Mouse (Mus musculus): ENCODE results near the gene Rap1gap2. TPM values are rescaled to one million over a fixed set of nuclear protein-coding genes. Genes with fewer than 3 reads are reported as not detected.

The Rap1gap2 gene
- total and polyA plus RNA-seq, 3 experiments = 55.4 to 79.8 (median 76.6) TPM

DNA sequence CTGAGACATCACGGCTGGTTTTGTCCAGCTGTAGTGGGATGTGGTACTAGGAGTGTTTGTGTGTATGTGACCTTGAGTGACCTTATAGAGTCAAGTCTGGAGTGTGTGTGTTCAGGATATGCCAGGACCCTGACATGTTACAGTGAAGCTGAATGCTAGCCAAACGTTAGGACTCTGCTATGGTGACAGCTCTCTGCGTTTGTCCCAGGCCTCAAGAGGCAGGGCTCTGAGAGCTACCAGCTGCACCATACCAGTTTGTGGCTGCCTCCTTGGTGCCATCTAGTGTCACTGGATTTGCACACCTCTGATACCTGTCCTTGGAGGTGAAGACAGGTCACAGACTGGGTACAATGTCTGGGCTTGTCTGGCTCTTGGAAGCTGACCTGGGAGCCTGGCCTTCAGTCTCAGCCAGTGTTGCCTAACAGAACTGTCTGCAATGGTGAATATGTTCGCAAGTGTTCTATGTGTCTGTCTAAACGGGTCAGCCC is 60.1 kb downstream of the Rap1gap2 start:
- in situ Hi-C loops (cut with MboI; ENCODE audit: low pct_ligation_motif_present, low pct_unique_long_range_greater_than_20kb, low sequenced_read_pairs) = no loop called here

DNA sequence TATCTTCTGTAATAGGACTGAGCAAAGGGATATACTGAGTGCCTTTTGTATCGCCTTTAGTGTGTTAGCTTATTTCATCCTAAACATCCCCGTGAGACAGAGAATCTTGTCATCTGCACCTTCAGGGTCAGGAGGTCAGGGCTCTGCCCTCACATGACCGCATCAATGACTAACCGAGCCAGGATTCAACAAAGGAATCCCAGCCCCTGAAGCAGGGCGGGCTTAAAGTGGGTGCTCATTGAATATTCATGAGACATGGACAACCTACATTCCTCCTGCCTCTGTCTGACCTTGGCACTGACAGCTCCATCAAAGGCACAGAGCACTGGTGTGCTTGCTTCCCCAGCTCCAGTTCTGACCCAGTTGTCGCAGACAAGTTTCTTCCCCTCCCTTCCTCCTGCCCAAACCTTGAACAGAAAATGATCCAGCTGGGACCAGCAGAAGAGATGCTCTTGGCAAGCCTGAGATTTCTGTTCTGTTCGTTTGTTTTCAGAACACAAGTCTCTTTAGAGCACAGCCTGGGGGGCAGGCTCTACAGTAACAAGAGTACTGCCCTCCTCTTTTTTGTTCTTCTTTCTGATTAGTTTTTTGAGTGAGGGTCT is 61.8 kb downstream of the Rap1gap2 start:
- H3K36me3 ChIP-seq (replicated peaks in 1 of 2; ENCODE audit: control insufficient read depth in 1 of 2, insufficient read depth in 1 of 2, low read length in 1 of 2) = peaks cover 0 to 2% of the 10 kb centered on the region in 2 experiments
- H3K4me1 ChIP-seq (ENCODE audit: control insufficient read depth in 1 of 2, insufficient read depth in 2 of 2) = peaks cover 0 to 19% of the 10 kb centered on the region in 2 experiments; a peak in 2 of 4 replicates
- peaks cover 3% of the 10 kb centered on the region for H3K9me3 ChIP-seq (replicated peaks; ENCODE audit: low read length)
- no peaks in the 10 kb centered on the region for H3K27me3 ChIP-seq (replicated peaks)
- in situ Hi-C loops (cut with MboI; ENCODE audit: low pct_ligation_motif_present, low pct_unique_long_range_greater_than_20kb, low sequenced_read_pairs) = no loop called here
- no peak overlapping the region for H3K9ac ChIP-seq (ENCODE audit: insufficient read depth, low read depth)
- no peak for DNase-seq (ENCODE audit: extremely low read depth)
- H3K27ac ChIP-seq (ENCODE audit: insufficient read depth, low read depth) = no peak overlapping the region
- dilution Hi-C loops (cut with MboI; ENCODE audit: extremely low pct_ligation_motif_present, extremely low pct_unique_long_range_greater_than_20kb, low sequenced_read_pairs) = no loop called here
- TF ChIP-seq EP300 (IDR thresholded peaks at IDR 0.05; ENCODE audit: low read length) (no peak), KAT2A (IDR thresholded peaks at IDR 0.05; ENCODE audit: insufficient replicate concordance, low read length) (no peak), ZMIZ1 (IDR thresholded peaks at IDR 0.05; ENCODE audit: low read depth, low read length) (no peak), ZKSCAN1 (IDR thresholded peaks at IDR 0.05; ENCODE audit: borderline replicate concordance, low read depth, low read length) (no peak), USF1 (IDR thresholded peaks at IDR 0.05; ENCODE audit: low read depth, low read length) (no peak), RAD21 (IDR thresholded peaks at IDR 0.05; ENCODE audit: low read depth, low read length) (no peak), USF2 (conservative IDR thresholded peaks at IDR 0.05; ENCODE audit: low read depth, low read length) (no peak), ELF1 (IDR thresholded peaks at IDR 0.05; ENCODE audit: low read depth, low read length) (no peak), MAZ (IDR thresholded peaks at IDR 0.05; ENCODE audit: low read depth, low read length) (no peak), MAFK (IDR thresholded peaks at IDR 0.05; ENCODE audit: insufficient replicate concordance, low read length) (no peak), IRF4 (IDR thresholded peaks at IDR 0.05; ENCODE audit: low read depth, low read length) (no peak), RCOR1 (conservative IDR thresholded peaks at IDR 0.05; ENCODE audit: low read depth, low read length) (no peak), GABPA (IDR thresholded peaks at IDR 0.05; ENCODE audit: insufficient replicate concordance, low read depth, low read length) (no peak), ZC3H11A (IDR thresholded peaks at IDR 0.05; ENCODE audit: low read depth, low read length) (no peak), POLR2AphosphoS2 (IDR thresholded peaks at IDR 0.05; ENCODE audit: low read depth, low read length) (no peak), PAX5 (IDR thresholded peaks at IDR 0.05; ENCODE audit: low read length) (no peak), HCFC1 (IDR thresholded peaks at IDR 0.05; ENCODE audit: low read depth, low read length) (no peak)
- no peak overlapping the region for H3K4me2 ChIP-seq (ENCODE audit: insufficient read depth, low read depth, poor library complexity, severe bottlenecking)
- no peaks in the 10 kb centered on the region for H3K79me2 ChIP-seq (replicated peaks; ENCODE audit: control insufficient read depth, extremely low read depth, insufficient read depth, poor library complexity, severe bottlenecking)
- H3K4me3 ChIP-seq (replicated peaks in 1 of 3; ENCODE audit: low read depth in 2 of 3, low read length in 2 of 3, poor library complexity in 1 of 3) = no peak overlapping the region

More for the DNA sequence above, 60.1 kb downstream of the Rap1gap2 start:
- TF ChIP-seq POLR2AphosphoS2 (IDR thresholded peaks at IDR 0.05; ENCODE audit: low read depth, low read length) = no peak
- TF ChIP-seq SMC3 (IDR thresholded peaks at IDR 0.05; ENCODE audit: low read depth, low read length) = peak; percentile 51
- no peak for TF ChIP-seq NRF1 (IDR thresholded peaks at IDR 0.05; ENCODE audit: low read depth, low read length)
- TF ChIP-seq ETS1 (conservative IDR thresholded peaks at IDR 0.05; ENCODE audit: low read depth, low read length) = no peak
- TF ChIP-seq ELF1 (IDR thresholded peaks at IDR 0.05; ENCODE audit: low read depth, low read length) = no peak
- no peak for TF ChIP-seq USF1 (IDR thresholded peaks at IDR 0.05; ENCODE audit: low read depth, low read length)
- no peak for TF ChIP-seq MEF2A (IDR thresholded peaks at IDR 0.05; ENCODE audit: borderline replicate concordance, low read depth, low read length)
- TF ChIP-seq CTCF (conservative IDR thresholded peaks at IDR 0.05 in 1 of 2, IDR thresholded peaks at IDR 0.05 in 1 of 2; ENCODE audit: low read depth in 2 of 2, low read length in 2 of 2) = peak in 1 of 2 experiments; percentile 52; a peak in 2 of 4 replicates
- no peak for TF ChIP-seq ZC3H11A (IDR thresholded peaks at IDR 0.05; ENCODE audit: low read depth, low read length)
- TF ChIP-seq TCF12 (IDR thresholded peaks at IDR 0.05; ENCODE audit: low read depth, low read length) = no peak
- no peak for TF ChIP-seq MAZ (IDR thresholded peaks at IDR 0.05; ENCODE audit: low read depth, low read length)
- no peak for TF ChIP-seq MAX (IDR thresholded peaks at IDR 0.05; ENCODE audit: low read length)
- TF ChIP-seq SIN3A (IDR thresholded peaks at IDR 0.05; ENCODE audit: low read length) = no peak
- no peak for TF ChIP-seq BHLHE40 (IDR thresholded peaks at IDR 0.05; ENCODE audit: low read depth, low read length)
- no peak for TF ChIP-seq HCFC1 (IDR thresholded peaks at IDR 0.05; ENCODE audit: low read depth, low read length)
- peak; percentile 51 for TF ChIP-seq RAD21 (IDR thresholded peaks at IDR 0.05; ENCODE audit: low read depth, low read length)
- no peak for TF ChIP-seq ZKSCAN1 (IDR thresholded peaks at IDR 0.05; ENCODE audit: borderline replicate concordance, low read depth, low read length)
- TF ChIP-seq MAFK (IDR thresholded peaks at IDR 0.05; ENCODE audit: insufficient replicate concordance, low read length) = no peak
- TF ChIP-seq NELFE (IDR thresholded peaks at IDR 0.05; ENCODE audit: low read depth, low read length) = no peak
- TF ChIP-seq POLR2A (IDR thresholded peaks at IDR 0.05; ENCODE audit: low read depth, low read length) = no peak
- Histone ChIP-seq H3K9me3 (replicated peaks; ENCODE audit: low read length) (peaks cover 2% of the 10 kb centered on the region), H3K9ac (ENCODE audit: insufficient read depth, low read depth) (no peak overlapping the region), H3K4me1 (ENCODE audit: control insufficient read depth in 1 of 2, insufficient read depth in 2 of 2) (peaks cover 6 to 30% of the 10 kb centered on the region in 2 experiments), H3K79me2 (replicated peaks; ENCODE audit: control insufficient read depth, extremely low read depth, insufficient read depth, poor library complexity, severe bottlenecking) (no peaks in the 10 kb centered on the region), H3K4me2 (ENCODE audit: insufficient read depth, low read depth, poor library complexity, severe bottlenecking) (no peak overlapping the region), H3K27ac (ENCODE audit: insufficient read depth, low read depth) (no peak overlapping the region), H3K36me3 (replicated peaks in 1 of 2; ENCODE audit: control insufficient read depth in 1 of 2, insufficient read depth in 1 of 2, low read length in 1 of 2) (peaks cover 0 to under 1% of the 10 kb centered on the region in 2 experiments), H3K4me3 (replicated peaks in 1 of 3; ENCODE audit: low read depth in 2 of 3, low read length in 2 of 3, poor library complexity in 1 of 3) (no peak overlapping the region), H3K27me3 (replicated peaks) (no peaks in the 10 kb centered on the region)
- DNase-seq (ENCODE audit: extremely low read depth) = no peak
- dilution Hi-C loops (cut with MboI; ENCODE audit: extremely low pct_ligation_motif_present, extremely low pct_unique_long_range_greater_than_20kb, low sequenced_read_pairs) = no loop called here
